Mouse (Mus musculus): Measurements from ENCODE around the gene Ube2s. TPM values are rescaled to one million over a fixed set of nuclear protein-coding genes. Genes with fewer than 3 reads are reported as not detected.

Ube2s gene
- total RNA-seq (2023; ENCODE audit: inconsistent age): 137 to 170 TPM (median 148 TPM) in 4 replicates

DNA sequence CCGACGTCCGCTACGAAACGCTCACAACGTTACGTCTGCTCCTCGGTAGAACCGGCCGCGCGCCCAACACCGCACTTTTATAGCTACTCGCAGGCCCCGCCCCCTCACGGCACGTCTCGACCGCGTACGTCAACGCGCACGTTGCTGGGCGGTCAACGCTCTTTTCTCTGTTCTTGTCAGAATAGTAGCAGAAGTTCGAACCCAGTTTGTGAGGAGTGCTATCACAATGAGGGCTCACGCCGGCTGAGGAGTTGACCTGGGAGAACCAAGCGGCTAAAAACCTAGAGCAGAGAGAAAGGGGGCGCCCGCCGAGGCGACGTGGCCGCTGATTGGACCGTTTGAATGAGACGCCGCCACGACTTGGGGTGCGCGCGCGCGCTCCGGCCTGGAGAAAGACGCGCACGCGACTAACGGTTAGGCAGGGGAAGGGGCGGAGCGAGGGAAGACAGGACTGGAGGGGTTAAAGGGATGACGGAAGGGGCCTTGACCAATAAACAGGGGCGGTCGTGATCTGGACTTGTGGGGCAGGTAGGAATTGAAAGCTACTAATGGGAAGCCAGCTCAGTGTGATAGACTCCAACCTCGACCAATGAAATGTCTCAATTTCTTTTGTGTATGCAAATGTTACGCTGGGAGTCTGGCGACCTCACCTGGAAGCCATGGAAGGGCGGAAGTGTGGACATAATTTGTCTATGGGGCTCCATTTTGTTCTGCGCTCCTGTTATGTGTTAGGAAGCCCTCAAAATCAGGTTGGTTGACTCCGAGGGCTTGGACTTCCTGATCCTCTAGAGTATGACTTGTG lies at the start of gene Ube2s:
Gene Ube2s (minus strand): TSS at position 288 of the 802 bp plus-strand sequence.

DNA sequence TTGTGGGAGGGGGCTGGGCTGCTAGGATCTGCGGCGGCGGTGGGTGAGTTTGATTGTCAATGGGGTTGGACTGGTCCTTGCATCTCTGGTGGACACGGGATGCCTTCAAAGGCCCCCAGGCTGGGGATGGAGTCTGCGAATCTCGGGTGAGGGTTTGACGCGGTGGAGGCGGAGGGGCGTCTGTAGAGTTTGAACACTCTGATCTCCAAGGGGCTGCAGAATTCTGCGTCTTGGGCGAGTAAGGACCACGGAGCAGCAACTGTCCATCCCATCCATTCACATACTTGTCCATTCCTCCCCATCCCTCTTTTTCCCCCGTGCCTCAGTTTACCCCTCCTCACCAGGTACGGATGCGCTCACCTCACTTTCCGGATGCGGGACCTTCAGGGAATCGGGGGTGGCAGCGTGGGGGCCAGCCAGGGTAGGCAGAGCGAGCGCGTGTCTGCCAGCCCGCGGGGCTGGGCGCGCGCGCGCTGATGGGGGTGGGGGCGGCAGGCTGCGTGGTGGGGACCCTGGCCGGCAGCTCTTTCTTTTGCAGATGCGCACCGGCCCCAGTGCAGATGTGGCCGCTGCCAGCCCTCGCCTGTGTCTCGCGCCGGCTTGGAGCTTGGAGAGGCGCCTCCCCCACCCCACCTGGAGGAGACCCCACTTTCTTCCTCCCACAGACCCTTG lies 32.0 kb upstream of the Ube2s start, which contains the start of gene Shisa7:
Gene Shisa7 (minus strand): TSS at position 452 of the 672 bp plus-strand sequence.

DNA sequence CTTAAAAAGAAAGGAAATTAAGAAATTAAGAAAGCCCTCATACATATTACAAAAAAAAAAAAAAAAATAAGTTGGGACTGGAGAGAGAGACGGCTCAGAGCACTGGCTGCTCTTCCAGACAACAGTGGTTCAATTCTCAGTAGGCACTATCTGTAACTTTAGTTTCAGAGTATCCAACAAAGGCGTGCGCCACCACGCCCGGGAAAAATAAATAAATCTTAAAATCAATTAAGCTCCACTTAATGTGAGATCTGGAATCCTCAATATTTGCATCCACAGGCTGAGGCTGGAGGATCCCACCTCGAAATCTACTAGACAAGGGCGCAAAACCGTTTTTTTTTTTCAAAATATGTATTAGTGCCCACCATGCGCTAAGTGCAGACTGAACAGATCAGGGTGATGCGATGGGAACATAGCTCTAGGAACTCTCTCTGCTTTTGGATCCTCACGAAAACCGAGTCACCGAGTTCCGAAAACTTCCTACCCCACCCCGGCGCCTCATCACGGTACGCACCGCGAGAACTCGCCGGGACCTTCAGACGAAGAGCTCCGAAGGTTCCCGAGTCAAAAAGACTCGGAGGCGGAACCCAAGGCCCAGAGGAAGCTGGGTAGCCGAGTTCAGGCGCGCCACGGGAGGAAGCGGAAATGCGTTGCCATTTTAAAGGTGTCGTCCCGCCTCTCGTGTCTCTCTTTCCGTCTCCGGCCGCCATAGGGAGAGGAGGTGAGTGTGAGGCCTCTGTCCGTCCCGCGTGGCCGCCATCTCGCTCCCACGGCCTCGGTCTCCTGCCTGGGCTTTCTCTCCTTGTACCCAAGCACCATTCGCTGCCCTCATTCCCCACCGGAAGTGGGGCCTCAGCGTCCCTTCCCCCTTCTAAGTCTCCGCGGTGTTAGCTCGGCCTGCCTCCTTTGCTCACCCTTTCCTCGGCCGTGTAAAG lies 19.8 kb downstream of the Ube2s start, which contains the start of gene Rpl28:
Gene Rpl28 (plus strand): TSS at position 597 of the 935 bp plus-strand sequence.

DNA sequence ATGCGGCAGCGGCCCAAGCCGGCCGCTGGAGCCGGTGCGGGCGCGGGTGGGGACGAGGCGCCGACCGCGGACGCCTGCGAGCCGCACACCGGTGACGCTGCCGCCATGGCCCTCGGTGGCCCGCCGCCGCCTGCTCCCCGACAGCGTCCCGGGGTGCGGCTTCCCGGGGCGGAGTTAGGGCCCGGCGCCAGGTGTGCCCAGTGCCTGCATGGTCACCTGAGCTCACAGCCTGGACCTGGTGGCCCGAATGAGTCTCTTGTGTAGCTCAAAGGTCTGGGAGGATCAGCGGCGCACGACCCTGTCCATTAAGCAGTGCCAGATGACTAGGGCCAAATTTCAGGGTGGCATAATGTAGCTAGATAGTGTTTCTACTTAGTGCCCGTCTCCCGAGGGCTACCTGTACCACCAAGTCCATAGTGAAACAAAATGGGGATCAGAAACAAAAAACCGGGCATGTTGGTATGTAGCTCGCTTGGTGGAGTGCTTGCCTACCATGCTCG lies 22.9 kb downstream of the Ube2s start, which contains the start of gene Tmem238:
Gene Tmem238 (minus strand): TSS at position 221 of the 500 bp plus-strand sequence.

DNA sequence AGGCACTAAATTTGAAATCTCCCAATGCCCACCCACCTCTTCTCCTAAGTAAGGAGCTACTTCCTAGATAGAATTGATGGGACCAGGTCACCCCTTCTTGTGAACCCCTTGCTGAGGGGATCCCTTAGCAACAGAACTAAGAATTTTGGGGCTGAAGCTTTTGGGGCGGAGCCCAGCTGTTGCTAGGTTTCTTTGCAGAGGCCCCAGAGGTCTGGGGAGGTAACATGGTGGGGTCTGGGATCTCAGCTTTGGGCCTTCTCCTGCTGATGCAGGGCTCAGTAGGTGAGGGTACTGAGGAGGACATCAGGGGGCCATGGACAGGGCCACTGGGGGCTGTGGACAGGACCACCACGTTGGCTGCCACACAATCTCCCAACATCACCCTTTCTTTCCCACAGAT lies 29.6 kb downstream of the Ube2s start, which contains the start of the genes Il11 and Tmem190:
Gene Il11 (minus strand): TSS at position 101 of the 400 bp plus-strand sequence.
Gene Tmem190 (plus strand): TSS at position 179 of the 400 bp plus-strand sequence.

DNA sequence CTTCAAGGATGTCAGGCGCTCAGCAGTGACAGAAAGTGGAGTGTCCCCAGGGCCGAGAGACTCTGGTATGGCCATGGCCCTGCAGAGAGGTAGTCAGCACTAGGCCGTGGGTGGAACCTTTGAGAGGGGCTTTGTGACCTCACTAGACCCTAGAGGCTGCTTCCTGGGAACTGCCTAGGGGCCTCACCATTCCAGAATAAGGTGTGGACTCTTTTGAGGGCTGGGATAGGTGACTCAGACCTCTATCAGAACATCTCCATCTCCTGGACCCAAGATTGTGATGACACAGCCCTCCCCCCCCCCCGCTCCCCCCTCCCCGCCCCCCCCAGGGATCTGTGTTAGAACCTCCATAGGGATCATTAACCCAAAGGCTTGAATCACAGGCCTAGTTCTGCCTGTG lies 41.2 kb downstream of the Ube2s start, which contains the start of gene Fam71e2:
Gene Fam71e2 (minus strand): TSS at position 101 of the 400 bp plus-strand sequence.

DNA sequence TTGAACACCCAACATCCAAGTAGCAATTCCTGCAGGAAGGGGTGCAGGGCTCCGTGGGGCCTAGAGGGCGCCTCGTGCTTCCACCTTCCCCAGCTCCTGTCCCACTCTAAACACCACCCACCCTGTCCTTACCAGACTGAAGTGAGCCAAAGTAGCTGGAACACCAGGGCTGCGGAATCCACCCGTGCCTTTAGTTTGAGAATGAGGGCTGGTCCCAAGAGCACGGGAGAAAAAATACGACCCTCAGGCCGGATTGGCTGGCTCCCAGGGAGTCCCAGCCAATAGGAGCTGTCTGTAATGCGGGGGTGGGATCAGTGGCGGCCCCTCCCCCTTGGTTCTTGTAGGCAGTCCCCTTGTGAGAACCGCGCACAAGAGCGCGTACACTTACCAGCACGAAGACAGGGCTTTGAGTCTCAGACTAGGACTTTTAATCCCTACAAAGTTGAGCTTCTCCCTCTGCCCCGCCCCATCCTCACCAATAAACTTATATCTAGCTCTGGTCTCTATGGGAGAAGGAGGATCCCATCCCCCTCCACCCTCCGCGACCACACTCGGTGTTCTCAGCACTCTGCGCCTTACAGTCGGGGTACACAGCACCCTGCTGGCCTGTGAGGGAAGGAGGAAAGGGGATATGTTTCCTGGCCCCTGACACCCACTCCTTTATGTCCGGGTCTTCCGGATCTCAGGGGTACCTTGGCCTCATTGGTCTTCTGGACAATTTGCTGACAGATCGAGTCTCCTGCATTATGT lies 59.4 kb downstream of the Ube2s start, which contains the start of gene Cox6b2:
Gene Cox6b2 (minus strand): TSS at position 274 of the 750 bp plus-strand sequence.

Other genes with a start within 250 kb of the Ube2s start
- 1.4 TPM in 1 of 4 replicates, not detected in the others for gene Ptprh, start 208.5 kb downstream of the Ube2s start, total RNA-seq (2023; ENCODE audit: inconsistent age)
- 46.4 to 54.9 TPM (median 50.2 TPM) in 4 replicates for gene Tmem86b, start 181.2 kb downstream of the Ube2s start, total RNA-seq (2023; ENCODE audit: inconsistent age)
- gene Ppp6r1, start 153.6 kb downstream of the Ube2s start, total RNA-seq (2023; ENCODE audit: inconsistent age): 242 to 260 TPM (median 251 TPM) in 4 replicates
- gene Hspbp1, start 127.5 kb downstream of the Ube2s start, total RNA-seq (2023; ENCODE audit: inconsistent age): 74.3 to 78.0 TPM (median 75.7 TPM) in 4 replicates
- gene Brsk1, start 122.0 kb downstream of the Ube2s start, total RNA-seq (2023; ENCODE audit: inconsistent age): not detected in 4 replicates
- gene Tmem150b, start 87.3 kb downstream of the Ube2s start, total RNA-seq (2023; ENCODE audit: inconsistent age): 2.0 to 4.0 TPM (median 3.1 TPM) in 4 replicates
- gene Kmt5c, start 72.5 kb downstream of the Ube2s start, total RNA-seq (2023; ENCODE audit: inconsistent age): 88.8 to 99.7 TPM (median 92.1 TPM) in 4 replicates
- gene Cox6b2, start 59.5 kb downstream of the Ube2s start, total RNA-seq (2023; ENCODE audit: inconsistent age): 2.3 to 5.0 TPM (median 4.1 TPM) in 4 replicates
- not detected in 4 replicates for gene Fam71e2, start 41.3 kb downstream of the Ube2s start, total RNA-seq (2023; ENCODE audit: inconsistent age)
- not detected in 4 replicates for gene Il11, start 29.7 kb downstream of the Ube2s start, total RNA-seq (2023; ENCODE audit: inconsistent age)
- gene Tmem190, start 29.7 kb downstream of the Ube2s start, total RNA-seq (2023; ENCODE audit: inconsistent age): not detected in 4 replicates
- gene Tmem238, start 22.9 kb downstream of the Ube2s start, total RNA-seq (2023; ENCODE audit: inconsistent age): 2.0 to 2.9 TPM (median 2.4 TPM) in 4 replicates
- 1,659 to 1,852 TPM (median 1,727 TPM) in 4 replicates for gene Rpl28, start 19.7 kb downstream of the Ube2s start, total RNA-seq (2023; ENCODE audit: inconsistent age)
- gene Shisa7, start 32.1 kb upstream of the Ube2s start, total RNA-seq (2023; ENCODE audit: inconsistent age): 0.39 to 1.9 TPM (median 0.72 TPM) in 4 replicates
- 6.1 to 12.0 TPM (median 7.0 TPM) in 4 replicates for gene Isoc2b, start 57.7 kb upstream of the Ube2s start, total RNA-seq (2023; ENCODE audit: inconsistent age)
- 10.5 to 13.7 TPM (median 12.2 TPM) in 4 replicates for gene Isoc2a, start 64.6 kb upstream of the Ube2s start, total RNA-seq (2023; ENCODE audit: inconsistent age)
- gene Gm36210, start 93.9 kb upstream of the Ube2s start, total RNA-seq (2023; ENCODE audit: inconsistent age): not detected in 4 replicates
- gene Zfp628, start 102.6 kb upstream of the Ube2s start, total RNA-seq (2023; ENCODE audit: inconsistent age): 36.5 to 39.0 TPM (median 38.7 TPM) in 4 replicates
- 8.3 to 9.7 TPM (median 9.1 TPM) in 4 replicates for gene Nat14, start 109.4 kb upstream of the Ube2s start, total RNA-seq (2023; ENCODE audit: inconsistent age)
- 0.19 to 0.39 TPM (median 0.34 TPM) in 4 replicates for gene Ssc5d, start 113.2 kb upstream of the Ube2s start, total RNA-seq (2023; ENCODE audit: inconsistent age)
- gene Sbk2, start 151.8 kb upstream of the Ube2s start, total RNA-seq (2023; ENCODE audit: inconsistent age): 0.35 to 1.0 TPM in 2 of 4 replicates, not detected in the others
- 0.29 TPM in 1 of 4 replicates, not detected in the others for gene Sbk3, start 158.6 kb upstream of the Ube2s start, total RNA-seq (2023; ENCODE audit: inconsistent age)
- 11.6 to 24.7 TPM (median 17.1 TPM) in 4 replicates for gene Zfp579, start 183.6 kb upstream of the Ube2s start, total RNA-seq (2023; ENCODE audit: inconsistent age)
- gene Zfp524, start 201.8 kb upstream of the Ube2s start, total RNA-seq (2023; ENCODE audit: inconsistent age): 8.6 to 10.0 TPM (median 9.5 TPM) in 4 replicates
- gene Fiz1, start 202.1 kb upstream of the Ube2s start, total RNA-seq (2023; ENCODE audit: inconsistent age): 54.1 to 62.6 TPM (median 56.9 TPM) in 4 replicates
- not detected in 4 replicates for gene Gm44973, start 202.9 kb upstream of the Ube2s start, total RNA-seq (2023; ENCODE audit: inconsistent age)
- gene Zfp865, start 207.8 kb upstream of the Ube2s start, total RNA-seq (2023; ENCODE audit: inconsistent age): 42.2 to 48.1 TPM (median 47.2 TPM) in 4 replicates
- gene Ccdc106, start 208.0 kb upstream of the Ube2s start, total RNA-seq (2023; ENCODE audit: inconsistent age): not detected in 4 replicates
- gene 4632433K11Rik, start 221.5 kb upstream of the Ube2s start, total RNA-seq (2023; ENCODE audit: inconsistent age): not detected in 4 replicates
- gene Zfp784, start 225.9 kb upstream of the Ube2s start, total RNA-seq (2023; ENCODE audit: inconsistent age): 6.6 to 10.3 TPM (median 8.7 TPM) in 4 replicates
- gene Zfp580, start 238.9 kb upstream of the Ube2s start, total RNA-seq (2023; ENCODE audit: inconsistent age): 1.9 to 4.5 TPM (median 3.5 TPM) in 4 replicates
- 502 to 531 TPM (median 512 TPM) in 4 replicates for gene U2af2, start 249.6 kb upstream of the Ube2s start, total RNA-seq (2023; ENCODE audit: inconsistent age)